9 mouse cellular contexts compared by ENCODE assay signal in the genomic region with DNA sequence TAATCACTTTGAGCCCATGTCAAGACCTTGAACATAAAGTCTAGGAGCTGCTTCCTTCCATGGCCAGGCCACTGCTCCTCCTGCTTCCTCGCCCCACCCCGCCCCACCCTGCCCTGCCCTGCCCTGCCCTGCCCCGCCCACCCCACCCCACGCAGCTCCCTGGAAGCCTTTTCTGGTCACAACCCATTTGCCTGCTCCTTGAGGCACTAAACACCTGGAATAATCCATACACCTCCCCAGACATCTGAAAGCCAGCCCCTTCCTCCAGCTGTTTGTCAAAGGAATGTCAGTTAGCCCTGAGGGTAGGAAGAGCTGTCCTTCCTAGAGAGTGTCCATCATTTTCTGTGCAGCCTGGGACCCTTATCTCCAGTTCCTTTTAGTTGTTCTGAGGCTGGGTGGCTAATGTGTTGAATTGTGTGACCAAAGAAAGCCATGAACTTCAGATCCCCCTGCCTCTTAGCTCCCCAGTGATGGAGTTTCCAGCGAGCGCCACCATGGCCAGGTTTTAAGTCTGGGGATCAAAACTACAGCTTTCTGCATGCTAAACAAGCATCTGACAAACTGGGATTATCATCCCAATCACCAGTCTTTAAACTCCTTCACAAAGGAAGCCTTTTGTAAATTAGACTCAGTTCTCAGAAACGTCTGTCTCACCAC. TPM values are rescaled to one million over a fixed set of nuclear protein-coding genes. Genes with fewer than 3 reads are reported as not detected.
DNase-seq lines count a peak whose midpoint lies in the region; ATAC-seq lines count a peak whose summit lies in the region.
"Not testable (repeated sequence)": the region's sequence is repeated elsewhere in the genome, so short reads cannot be mapped to it uniquely, and the experiment has no call there.
"Had no signal": no experiment of that assay in that cellular context is flagged by ENCODE, and none has a peak within 500 bp of the region (broad histone marks: within the 10 kb centered on the region; RNA-seq: fewer than 3 reads in every experiment).

No protein-coding gene starts in this region.

- not testable (repeated sequence) for H3K27ac ChIP-seq in forebrain, embryonic 15.5 days (replicated peaks); heart, embryonic 11.5 days (ENCODE audit: low read depth, low read length)

- H3K9ac ChIP-seq in forebrain, embryonic 15.5 days (replicated peaks); heart, embryonic 11.5 days (ENCODE audit: low read depth, low read length): not testable (repeated sequence)

- WGBS in forebrain, embryonic 15.5 days = 46% methylated on average over 5 of the region's 7 CpGs
- WGBS in heart, embryonic 11.5 days (ENCODE audit: insufficient replicate concordance) = no CpG with 5 or more reads among the region's 7 CpGs

- ATAC-seq in forebrain, embryonic 15.5 days (replicated peaks) = peak; percentile 81
- peak; percentile 80 for ATAC-seq in heart, embryonic 11.5 days (replicated peaks; ENCODE audit: insufficient number of reproducible peaks, low FRiP score, low TSS enrichment)

- H3K4me2 ChIP-seq in forebrain, embryonic 15.5 days (replicated peaks); heart, embryonic 11.5 days: not testable (repeated sequence)

- intact Hi-C loops in left cerebral cortex, postnatal 4 days (cut with DNase I) = not testable (repeated sequence)

- peak; percentile 43 for DNase-seq in cerebellum, adult 11-12 months
- DNase-seq in kidney, adult 11 months = peak; percentile 44
- DNase-seq in left cerebral cortex, postnatal 4 days = peak; percentile 12
- DNase-seq in lung, postnatal 36 days = peak; percentile 29
- peak; percentile 32 for DNase-seq in ovary, adult 18-20 months (ENCODE audit: low spot score)
- DNase-seq in thymus, postnatal 25 days = peak; percentile 26

- not testable (repeated sequence) for H3K4me3 ChIP-seq in forebrain, embryonic 15.5 days; heart, embryonic 11.5 days (ENCODE audit: low read depth, low read length)

- not testable (repeated sequence) for H3K27me3 ChIP-seq in forebrain, embryonic 15.5 days; heart, embryonic 11.5 days (ENCODE audit: control insufficient read depth, insufficient read depth, low read length)

- not testable (repeated sequence) for H3K36me3 ChIP-seq in forebrain, embryonic 15.5 days; heart, embryonic 11.5 days (ENCODE audit: control insufficient read depth, insufficient read depth, low read length)

- not testable (repeated sequence) for H3K9me3 ChIP-seq in forebrain, embryonic 15.5 days; heart, embryonic 11.5 days (replicated peaks; ENCODE audit: control insufficient read depth, low read length)

- H3K4me1 ChIP-seq in forebrain, embryonic 15.5 days; heart, embryonic 11.5 days (ENCODE audit: control insufficient read depth, insufficient read depth, low read length): not testable (repeated sequence)

RNA-seq across cellular contexts. Expression of gene Gm15319, which starts 25.8 kb away (rescaled TPM):
- polyA plus RNA-seq in forebrain, embryonic 15.5 days (2015; fragmentation: Nextera tagmentation; extraction: Ambion mirVana) = 0.11 TPM in 1 of 2 replicates, not detected in the other
- polyA plus RNA-seq in heart, embryonic 11.5 days (2014; fragmentation: Nextera tagmentation; extraction: Ambion mirVana) = 0.11 TPM in 1 of 2 replicates, not detected in the other
- 1 to 10 TPM in 1 of 2 experiments, under 1 TPM in 1; 0.50 to 1.1 TPM for total RNA-seq in left cerebral cortex, postnatal 4 days (2021)
- total RNA-seq: CH12.LX had no signal
